Mouse (Mus musculus): ENCODE data around the gene Nanos1.

Gene Nanos1

GRCm38 (mm10) chr19:60755438-60756191, at the start of gene Nanos1:
Nanos1 (plus strand) TSS chr19:60755987.
- peak; percentile 90 for DNase-seq (ENCODE audit: low spot score)

GRCm38 (mm10) chr19:60709193-60709900, 46.4 kb upstream of the Nanos1 start:
- no peak for DNase-seq (ENCODE audit: low spot score)

- DNase-seq (ENCODE audit: low spot score) = no peak
These were observed 45.6 kb upstream of the Nanos1 start for GRCm38 (mm10) chr19:60710196-60710595.

- no peak for DNase-seq (ENCODE audit: low spot score)
These were observed 43.2 kb upstream of the Nanos1 start for GRCm38 (mm10) chr19:60712577-60712976.

- no peak for DNase-seq (ENCODE audit: low spot score)
These were observed 39.4 kb upstream of the Nanos1 start for GRCm38 (mm10) chr19:60716381-60716780.

- DNase-seq (ENCODE audit: low spot score) = peak; percentile 48
These were observed 25.4 kb upstream of the Nanos1 start for GRCm38 (mm10) chr19:60730281-60730852.

- DNase-seq (ENCODE audit: low spot score) = no peak
These were observed 24.5 kb upstream of the Nanos1 start for GRCm38 (mm10) chr19:60731299-60731698.

GRCm38 (mm10) chr19:60731966-60732365, 23.8 kb upstream of the Nanos1 start:
- no peak for DNase-seq (ENCODE audit: low spot score)

- DNase-seq (ENCODE audit: low spot score) = no peak
These were observed 15.2 kb upstream of the Nanos1 start for GRCm38 (mm10) chr19:60740560-60740959.

GRCm38 (mm10) chr19:60743767-60744547, 11.8 kb upstream of the Nanos1 start:
- DNase-seq (ENCODE audit: low spot score) = no peak

- no peak for DNase-seq (ENCODE audit: low spot score)
These were observed 8.0 kb upstream of the Nanos1 start for GRCm38 (mm10) chr19:60747801-60748200.

GRCm38 (mm10) chr19:60756192-60757098, 658 bp downstream of the Nanos1 start:
- peak; percentile 61 for DNase-seq (ENCODE audit: low spot score)

GRCm38 (mm10) chr19:60757099-60757785, 1.5 kb downstream of the Nanos1 start:
- DNase-seq (ENCODE audit: low spot score) = no peak

- DNase-seq (ENCODE audit: low spot score) = no peak
These were observed 3.4 kb downstream of the Nanos1 start for GRCm38 (mm10) chr19:60758896-60759835.

GRCm38 (mm10) chr19:60773366-60773765, 17.6 kb downstream of the Nanos1 start:
- no peak for DNase-seq (ENCODE audit: low spot score)

- DNase-seq (ENCODE audit: low spot score) = no peak
These were observed 26.2 kb downstream of the Nanos1 start for GRCm38 (mm10) chr19:60782034-60782433.

- no peak for DNase-seq (ENCODE audit: low spot score)
These were observed 28.9 kb downstream of the Nanos1 start for GRCm38 (mm10) chr19:60784712-60785111.

GRCm38 (mm10) chr19:60787465-60788150, 31.8 kb downstream of the Nanos1 start:
- DNase-seq (ENCODE audit: low spot score) = no peak

Data from testis, postnatal 10 days (tissue).